ENCODE assay signal across 25 mouse cellular contexts in genomic region chr2:141472791-141473190, GRCm38 (mm10).
DNase-seq lines count a peak whose midpoint lies in the region; ATAC-seq and TF ChIP-seq lines count a peak whose summit lies in the region.
"Had no signal": no experiment of that assay in that cellular context is flagged by ENCODE, and none has a peak within 500 bp of the region (broad histone marks: within the 10 kb centered on the region; RNA-seq: fewer than 3 reads in every experiment).

No protein-coding gene starts in this region.

- TF ChIP-seq CTCF in forebrain, postnatal 0 days (IDR thresholded peaks at IDR 0.05; ENCODE audit: low read depth): no peak

- no peak overlapping the region for H3K27ac ChIP-seq in forebrain, postnatal 0 days (ENCODE audit: low read depth, low read length)
- H3K27ac ChIP-seq in forebrain, embryonic 16.5 days (ENCODE audit: low read length): no peak overlapping the region
- H3K27ac ChIP-seq in hindbrain, embryonic 13.5 days: no peak overlapping the region
- H3K27ac ChIP-seq: embryonic facial prominence, embryonic 13.5 days; embryonic facial prominence, embryonic 15.5 days; forebrain, embryonic 10.5 days; forebrain, embryonic 12.5 days had no signal

- no peak overlapping the region for H3K9ac ChIP-seq in forebrain, postnatal 0 days
- H3K9ac ChIP-seq in forebrain, embryonic 16.5 days (replicated peaks; ENCODE audit: low read depth, low read length): no peak overlapping the region
- no peak overlapping the region for H3K9ac ChIP-seq in hindbrain, embryonic 13.5 days
- H3K9ac ChIP-seq: embryonic facial prominence, embryonic 13.5 days; embryonic facial prominence, embryonic 15.5 days; forebrain, embryonic 12.5 days had no signal

- ATAC-seq in forebrain, postnatal 0 days: no peak
- ATAC-seq in forebrain, embryonic 16.5 days: no peak
- ATAC-seq in hindbrain, embryonic 13.5 days (ENCODE audit: low FRiP score): no peak
- ATAC-seq: activated CD4-positive, CD25-positive, alpha-beta regulatory T cell, adult 4 months; CD4-positive, CD25-positive, alpha-beta regulatory T cell, adult 4 months; forebrain, embryonic 14.5 days; Patski had no signal

- DNase-seq in forebrain, postnatal 0 days: peak; percentile 4
- peak; percentile 31 for DNase-seq in layer of hippocampus, adult 9-11 months
- no peak for DNase-seq in layer of hippocampus, postnatal 10 days (ENCODE audit: low spot score in 2 of 2)
- DNase-seq: adrenal gland, adult 8-10 months; adrenal gland, postnatal 14 days; adrenal gland, postnatal 36 days; B cell, adult 2 months; cerebellum, adult 11-12 months; cerebellum, adult 2 months; cerebellum, adult 9-10 months; cerebellum, postnatal 10 days; cerebellum, postnatal 25 days had no signal

- WGBS in forebrain, postnatal 0 days: 60% methylated on average over 1 of the region's 1 CpGs
- 65% methylated on average over 1 of the region's 1 CpGs for WGBS in forebrain, embryonic 16.5 days
- 100% methylated on average over 1 of the region's 1 CpGs for WGBS in hindbrain, embryonic 13.5 days

- no peaks in the 10 kb centered on the region for H3K4me1 ChIP-seq in forebrain, postnatal 0 days (ENCODE audit: insufficient read depth)
- no peaks in the 10 kb centered on the region for H3K4me1 ChIP-seq in forebrain, embryonic 16.5 days (replicated peaks; ENCODE audit: control insufficient read depth, insufficient read depth, low read length)
- H3K4me1 ChIP-seq in hindbrain, embryonic 13.5 days (replicated peaks): no peaks in the 10 kb centered on the region
- H3K4me1 ChIP-seq: embryonic facial prominence, embryonic 13.5 days; embryonic facial prominence, embryonic 15.5 days; forebrain, embryonic 12.5 days had no signal

- H3K4me3 ChIP-seq in forebrain, postnatal 0 days (ENCODE audit: low read depth, low read length): no peak overlapping the region
- H3K4me3 ChIP-seq in forebrain, embryonic 16.5 days (replicated peaks; ENCODE audit: low read length): no peak overlapping the region
- no peak overlapping the region for H3K4me3 ChIP-seq in hindbrain, embryonic 13.5 days
- H3K4me3 ChIP-seq: embryonic facial prominence, embryonic 13.5 days; embryonic facial prominence, embryonic 15.5 days; erythroblast, embryonic 14.5 days; forebrain, embryonic 10.5 days; forebrain, embryonic 12.5 days had no signal

- no peaks in the 10 kb centered on the region for H3K36me3 ChIP-seq in forebrain, postnatal 0 days (ENCODE audit: insufficient read depth)
- H3K36me3 ChIP-seq in forebrain, embryonic 16.5 days (ENCODE audit: control insufficient read depth, insufficient read depth): no peaks in the 10 kb centered on the region
- no peaks in the 10 kb centered on the region for H3K36me3 ChIP-seq in hindbrain, embryonic 13.5 days
- H3K36me3 ChIP-seq: embryonic facial prominence, embryonic 13.5 days; embryonic facial prominence, embryonic 15.5 days; forebrain, embryonic 10.5 days; forebrain, embryonic 12.5 days; G1E had no signal

- no peak overlapping the region for H3K4me2 ChIP-seq in forebrain, postnatal 0 days (ENCODE audit: low read depth)
- H3K4me2 ChIP-seq in forebrain, embryonic 16.5 days (ENCODE audit: low read length): no peak overlapping the region
- no peak overlapping the region for H3K4me2 ChIP-seq in hindbrain, embryonic 13.5 days
- H3K4me2 ChIP-seq: embryonic facial prominence, embryonic 13.5 days; embryonic facial prominence, embryonic 15.5 days; forebrain, embryonic 12.5 days had no signal

- H3K27me3 ChIP-seq in forebrain, postnatal 0 days (ENCODE audit: insufficient read depth, low read length): no peaks in the 10 kb centered on the region
- no peaks in the 10 kb centered on the region for H3K27me3 ChIP-seq in forebrain, embryonic 16.5 days (replicated peaks; ENCODE audit: control insufficient read depth, insufficient read depth, low read length)
- H3K27me3 ChIP-seq in hindbrain, embryonic 13.5 days: no peaks in the 10 kb centered on the region
- H3K27me3 ChIP-seq: CH12.LX; embryonic facial prominence, embryonic 13.5 days; embryonic facial prominence, embryonic 15.5 days; forebrain, embryonic 12.5 days; Patski had no signal

- H3K9me3 ChIP-seq in forebrain, postnatal 0 days (ENCODE audit: low read length): no peaks in the 10 kb centered on the region
- no peaks in the 10 kb centered on the region for H3K9me3 ChIP-seq in forebrain, embryonic 16.5 days (ENCODE audit: control insufficient read depth, low read length)
- H3K9me3 ChIP-seq in hindbrain, embryonic 13.5 days: no peaks in the 10 kb centered on the region
- H3K9me3 ChIP-seq: embryonic facial prominence, embryonic 13.5 days; embryonic facial prominence, embryonic 15.5 days; forebrain, embryonic 10.5 days; forebrain, embryonic 12.5 days had no signal

Comparison
In these comparisons a context has a peak if more than half of its experiments do, and no peak if none do; other contexts are left out.
1. DNase-seq: peak in forebrain, postnatal 0 days (single experiment) and layer of hippocampus, adult 9-11 months (single experiment); none in layer of hippocampus, postnatal 10 days (0 of 2).